Mouse (Mus musculus): Measurements from ENCODE around the gene Rpp14. TPM values are rescaled to one million over a fixed set of nuclear protein-coding genes. Genes with fewer than 3 reads are reported as not detected.
A peak's percentile ranks its signal among the peaks of the same experiment; 100 is the strongest.

Gene Rpp14
- total and polyA plus RNA-seq, 3 experiments: 11.2 to 29.7 (median 23.1) TPM

DNA sequence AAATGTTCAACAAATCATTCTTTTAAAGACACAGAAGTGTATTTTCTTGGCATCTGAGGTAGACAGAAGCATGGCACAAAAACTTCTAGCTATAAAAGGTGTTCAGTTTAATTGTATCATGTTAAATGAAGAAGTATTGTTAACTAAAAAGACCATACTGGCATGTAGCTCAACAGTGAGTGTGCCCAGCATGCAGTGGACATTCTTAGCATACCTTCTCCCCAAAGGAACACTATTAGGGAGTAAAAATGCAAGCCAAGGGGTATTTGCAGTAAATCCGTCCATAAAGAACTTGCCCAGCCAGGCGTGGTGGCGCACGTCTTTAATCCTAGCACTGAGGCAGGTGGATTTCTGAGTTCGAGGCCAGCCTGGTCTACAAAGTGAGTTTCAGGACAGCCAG, 43.8 kb upstream of the Rpp14 start:
- Histone ChIP-seq H3K9ac (ENCODE audit: low read depth, low read length) (no peak overlapping the region), H3K36me3 (ENCODE audit: control insufficient read depth, insufficient read depth, low read length) (no peaks in the 10 kb centered on the region)

DNA sequence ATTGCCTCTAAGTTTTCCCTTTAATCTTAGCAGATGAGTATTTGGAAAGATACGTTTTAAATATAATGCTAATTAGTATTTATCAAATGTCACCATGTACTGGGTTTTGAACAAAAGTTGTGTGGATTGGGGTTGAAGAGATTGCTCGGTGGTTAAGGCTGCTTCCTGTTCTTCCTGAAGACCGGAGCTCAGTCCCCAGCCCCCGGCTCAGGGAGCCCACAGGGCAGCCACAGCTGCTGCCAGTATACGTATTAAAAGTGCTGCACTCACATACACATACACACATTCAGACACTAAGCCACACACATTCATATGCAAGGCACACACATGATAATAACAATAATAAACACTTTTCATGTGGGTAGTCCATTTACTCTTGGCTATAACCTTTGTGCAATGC, 42.0 kb upstream of the Rpp14 start:
- Histone ChIP-seq H3K4me1 (ENCODE audit: control insufficient read depth, insufficient read depth, low read length) (peaks cover 3% of the 10 kb centered on the region; the same call in 1 of the 2 replicates), H3K36me3 (ENCODE audit: control insufficient read depth, insufficient read depth, low read length) (no peaks in the 10 kb centered on the region), H3K27ac (no peak overlapping the region), H3K9ac (ENCODE audit: low read depth, low read length) (no peak overlapping the region), H3K27me3 (ENCODE audit: control insufficient read depth, insufficient read depth, low read length) (no peaks in the 10 kb centered on the region), H3K79me2 (replicated peaks; ENCODE audit: control insufficient read depth, insufficient read depth, low read length) (no peaks in the 10 kb centered on the region; the same call in 1 of the 2 replicates), H3K4me3 (no peak overlapping the region)
- WGBS: 70% methylated on average over 5 of the region's 5 CpGs
- intact Hi-C loops (cut with DNase I): no loop called here
- TF ChIP-seq POLR2A (IDR thresholded peaks at IDR 0.05; ENCODE audit: insufficient read depth, low read depth, low read length) (no peak), EP300 (IDR thresholded peaks at IDR 0.05; ENCODE audit: insufficient read depth, low read depth, low read length) (no peak), CTCF (IDR thresholded peaks at IDR 0.05) (no peak)
- DNase-seq: no peak

More for the DNA sequence above, 43.8 kb upstream of the Rpp14 start:
- Histone ChIP-seq H3K27me3 (ENCODE audit: control insufficient read depth, insufficient read depth, low read length) (no peaks in the 10 kb centered on the region), H3K27ac (no peak overlapping the region), H3K79me2 (replicated peaks; ENCODE audit: control insufficient read depth, insufficient read depth, low read length) (no peaks in the 10 kb centered on the region; the same call in 1 of the 2 replicates), H3K4me1 (ENCODE audit: control insufficient read depth, insufficient read depth, low read length) (peaks cover 3% of the 10 kb centered on the region; the same call in 1 of the 2 replicates), H3K4me3 (no peak overlapping the region)
- WGBS: 84% methylated on average over 5 of the region's 5 CpGs
- DNase-seq: no peak
- TF ChIP-seq EP300 (IDR thresholded peaks at IDR 0.05; ENCODE audit: insufficient read depth, low read depth, low read length): no peak
- TF ChIP-seq CTCF (IDR thresholded peaks at IDR 0.05): no peak
- TF ChIP-seq POLR2A (IDR thresholded peaks at IDR 0.05; ENCODE audit: insufficient read depth, low read depth, low read length): no peak
- intact Hi-C loops (cut with DNase I): no loop called here

DNA sequence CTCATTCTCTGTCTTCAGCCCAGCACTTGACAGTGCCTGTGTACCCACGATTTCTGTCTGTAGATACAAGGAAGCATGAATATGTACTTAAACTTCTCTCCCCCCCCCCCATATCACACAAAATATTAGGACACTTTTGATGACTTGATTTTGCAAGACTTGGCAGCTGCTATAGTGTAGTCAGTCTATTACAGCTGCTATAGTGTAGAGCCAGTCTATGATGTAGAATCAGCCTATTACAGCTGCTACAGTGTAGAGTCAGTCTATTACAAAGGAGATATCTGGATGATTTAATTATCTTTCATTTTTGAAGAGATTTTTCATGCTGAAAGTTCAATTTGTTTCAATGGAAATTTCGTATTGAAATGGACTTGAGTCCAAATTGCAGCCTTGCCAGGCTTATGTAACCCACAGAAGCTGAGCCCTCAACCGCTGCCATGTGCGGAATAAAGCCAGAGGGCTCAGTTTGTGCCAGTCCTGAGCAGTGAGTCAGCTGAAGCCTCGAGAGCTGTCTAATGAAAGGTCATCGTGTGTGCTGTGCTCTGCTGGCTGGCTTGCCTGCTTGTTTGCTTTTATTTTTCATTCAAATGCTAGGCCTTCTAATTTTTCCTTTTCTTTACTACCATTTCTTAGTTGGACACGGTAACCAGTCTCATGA, 41.2 kb upstream of the Rpp14 start:
- Histone ChIP-seq H3K27me3 (ENCODE audit: control insufficient read depth, insufficient read depth, low read length) (no peaks in the 10 kb centered on the region), H3K4me3 (no peak overlapping the region), H3K4me1 (ENCODE audit: control insufficient read depth, insufficient read depth, low read length) (peaks cover 3% of the 10 kb centered on the region; the same call in 1 of the 2 replicates), H3K27ac (peak overlapping the region; percentile 40), H3K79me2 (replicated peaks; ENCODE audit: control insufficient read depth, insufficient read depth, low read length) (no peaks in the 10 kb centered on the region), H3K9ac (ENCODE audit: low read depth, low read length) (no peak overlapping the region), H3K36me3 (ENCODE audit: control insufficient read depth, insufficient read depth, low read length) (no peaks in the 10 kb centered on the region)
- TF ChIP-seq POLR2A (IDR thresholded peaks at IDR 0.05; ENCODE audit: insufficient read depth, low read depth, low read length) (no peak), CTCF (IDR thresholded peaks at IDR 0.05) (no peak), EP300 (IDR thresholded peaks at IDR 0.05; ENCODE audit: insufficient read depth, low read depth, low read length) (peak; percentile 89)
- WGBS: 56% methylated on average over 7 of the region's 7 CpGs
- intact Hi-C loops (cut with DNase I): no loop called here
- DNase-seq: peak; percentile 56 to 79

DNA sequence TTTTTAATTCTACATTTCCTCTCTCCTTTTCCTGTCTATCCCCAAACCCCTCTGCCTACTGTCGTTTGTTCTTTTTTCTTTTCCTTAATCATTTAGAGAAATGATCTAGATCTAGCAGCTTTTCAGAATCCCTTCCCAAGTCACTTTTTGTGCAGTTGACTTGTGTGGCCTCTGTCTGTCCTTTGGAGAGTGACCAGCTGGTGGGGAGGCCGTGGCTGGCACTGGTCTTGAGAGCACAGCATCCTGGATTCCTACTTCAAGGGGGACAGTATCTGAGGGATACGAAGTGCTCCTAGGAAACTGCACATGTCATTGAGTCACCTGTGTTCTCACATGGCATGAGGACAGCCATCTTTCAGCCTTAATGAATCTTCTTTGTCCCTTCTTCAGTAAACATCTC, 40.0 kb upstream of the Rpp14 start:
- no peak for TF ChIP-seq CTCF (IDR thresholded peaks at IDR 0.05)
- TF ChIP-seq EP300 (IDR thresholded peaks at IDR 0.05; ENCODE audit: insufficient read depth, low read depth, low read length): no peak
- TF ChIP-seq POLR2A (IDR thresholded peaks at IDR 0.05; ENCODE audit: insufficient read depth, low read depth, low read length): no peak
- H3K36me3 ChIP-seq (ENCODE audit: control insufficient read depth, insufficient read depth, low read length): no peaks in the 10 kb centered on the region
- no peak overlapping the region for H3K4me3 ChIP-seq
- DNase-seq: no peak
- intact Hi-C loops (cut with DNase I): loop anchor here (5.0 kb wide), 1 partner anchor 223 kb away; the partner anchor contains the start of gene Flnb
- peaks cover 3% of the 10 kb centered on the region; the same call in 1 of the 2 replicates for H3K4me1 ChIP-seq (ENCODE audit: control insufficient read depth, insufficient read depth, low read length)
- no peaks in the 10 kb centered on the region for H3K79me2 ChIP-seq (replicated peaks; ENCODE audit: control insufficient read depth, insufficient read depth, low read length)
- no peaks in the 10 kb centered on the region for H3K27me3 ChIP-seq (ENCODE audit: control insufficient read depth, insufficient read depth, low read length)
- no peak overlapping the region for H3K9ac ChIP-seq (ENCODE audit: low read depth, low read length)
- H3K27ac ChIP-seq: no peak overlapping the region; the same call in 1 of the 2 replicates
- 48% methylated on average over 3 of the region's 3 CpGs for whole genome bisulfite sequencing

DNA sequence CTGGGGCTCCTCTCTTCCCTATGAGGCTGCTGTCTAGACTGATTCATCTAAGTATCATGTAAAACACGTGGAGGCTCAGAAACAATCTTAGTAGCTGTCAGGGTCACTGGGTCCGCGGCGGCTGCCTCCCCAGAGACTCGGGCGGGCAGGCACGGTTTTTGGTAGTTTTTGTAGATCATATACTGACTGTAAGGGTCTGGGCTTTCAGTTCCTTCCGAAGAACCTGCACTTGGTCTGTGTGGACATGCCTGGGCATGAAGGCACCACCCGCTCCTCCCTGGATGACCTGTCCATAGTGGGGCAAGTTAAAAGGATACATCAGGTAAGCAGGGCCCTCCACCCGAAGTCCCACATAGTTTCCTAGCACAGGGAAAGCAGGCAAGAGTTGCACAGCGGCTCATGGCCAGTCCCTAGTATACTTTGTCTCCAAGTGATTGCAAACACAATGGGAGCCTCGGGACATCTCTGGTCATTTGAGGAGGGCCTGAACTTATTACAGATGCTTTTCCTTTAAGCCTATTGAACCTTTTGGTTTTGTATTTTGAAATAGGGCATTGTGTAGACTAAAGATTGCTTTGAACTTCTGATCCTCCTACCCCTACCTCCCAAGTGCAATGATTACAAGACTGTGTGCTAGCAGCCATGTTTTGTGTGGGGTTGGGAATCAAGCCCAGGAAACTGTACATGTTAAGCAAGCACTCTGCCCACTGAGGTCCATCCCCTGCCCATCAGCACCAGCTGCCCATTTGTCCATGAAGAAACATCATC, 39.1 kb upstream of the Rpp14 start:
- WGBS: 91% methylated on average over 12 of the region's 12 CpGs
- no peak overlapping the region for H3K27ac ChIP-seq
- H3K79me2 ChIP-seq (replicated peaks; ENCODE audit: control insufficient read depth, insufficient read depth, low read length): no peaks in the 10 kb centered on the region
- no peak for TF ChIP-seq EP300 (IDR thresholded peaks at IDR 0.05; ENCODE audit: insufficient read depth, low read depth, low read length)
- no peak for TF ChIP-seq CTCF (IDR thresholded peaks at IDR 0.05)
- no peak for TF ChIP-seq POLR2A (IDR thresholded peaks at IDR 0.05; ENCODE audit: insufficient read depth, low read depth, low read length)
- intact Hi-C loops (cut with DNase I): loop anchor here (5.0 kb wide), 1 partner anchor 224 kb away; the partner anchor contains the start of gene Flnb
- peaks cover 3% of the 10 kb centered on the region; the same call in 1 of the 2 replicates for H3K4me1 ChIP-seq (ENCODE audit: control insufficient read depth, insufficient read depth, low read length)
- no peak for DNase-seq
- no peaks in the 10 kb centered on the region for H3K36me3 ChIP-seq (ENCODE audit: control insufficient read depth, insufficient read depth, low read length)
- no peak overlapping the region for H3K4me3 ChIP-seq
- no peak overlapping the region for H3K9ac ChIP-seq (ENCODE audit: low read depth, low read length)
- H3K27me3 ChIP-seq (ENCODE audit: control insufficient read depth, insufficient read depth, low read length): no peaks in the 10 kb centered on the region
